Mouse (Mus musculus): ENCODE data around the gene Tnn.

- no peak for TF ChIP-seq EP300 (IDR thresholded peaks at IDR 0.05; ENCODE audit: low read depth)
- no peak for TF ChIP-seq CTCF (IDR thresholded peaks at IDR 0.05; ENCODE audit: low read depth)
Observed at GRCm38 (mm10) chr1:160136362-160136890, 17.0 kb downstream of the Tnn start.

All from liver, postnatal 0 days (tissue).